Mouse (Mus musculus) hindbrain, embryonic 11.5 days (tissue): ENCODE results near the gene Pick1. TPM values are rescaled to one million over a fixed set of nuclear protein-coding genes. Genes with fewer than 3 reads are reported as not detected.

ENCODE experiments used
- ATAC-seq: fragments of 200-750 bp; cut with Nextera tagmentation; 2 replicates; pipeline ENCODE4 v1.8.0; 2017; ENCODE audit warnings: mild to moderate bottlenecking, moderate TSS enrichment, moderate library complexity; ENCODE audit not compliant: low FRiP score
- DNase-seq: peaks from one replicate; pipeline ENCODE4 v3.0.0-alpha.2; 2015; ENCODE audit warnings: low spot score
- H3K27ac ChIP-seq: fragments of 300-500 bp; sonication (generic); 2 replicates; pipeline ENCODE4 v1.5.1; 2014; ENCODE audit warnings: mild to moderate bottlenecking, low read depth, low read length
- H3K27me3 ChIP-seq: fragments of 300-500 bp; sonication (generic); 2 replicates; pipeline ENCODE4 v1.6.1; 2014; ENCODE audit warnings: mild to moderate bottlenecking, low read length, moderate library complexity, mixed read lengths; ENCODE audit not compliant: control insufficient read depth, insufficient read depth
- H3K36me3 ChIP-seq: fragments of 300-500 bp; sonication (generic); 2 replicates; pipeline ENCODE4 v1.6.1; 2014; ENCODE audit warnings: mild to moderate bottlenecking, low read length, moderate library complexity, mixed read lengths; ENCODE audit not compliant: control insufficient read depth, insufficient read depth
- H3K4me1 ChIP-seq: fragments of 300-500 bp; sonication (generic); replicated peaks from 2 replicates; pipeline ENCODE4 v1.6.1; 2014; ENCODE audit warnings: low read length, mixed read lengths; ENCODE audit not compliant: control insufficient read depth, insufficient read depth
- H3K4me2 ChIP-seq: fragments of 300-500 bp; sonication (generic); replicated peaks from 2 replicates; pipeline ENCODE4 v1.6.1; 2014; ENCODE audit warnings: mild to moderate bottlenecking, low read depth, low read length
- H3K4me3 ChIP-seq: fragments of 300-500 bp; sonication (generic); 2 replicates; pipeline ENCODE4 v1.5.1; 2014; ENCODE audit warnings: low read depth, low read length
- H3K9ac ChIP-seq: fragments of 300-500 bp; sonication (generic); 2 replicates; pipeline ENCODE4 v1.6.1; 2014; ENCODE audit warnings: low read depth, low read length
- H3K9me3 ChIP-seq: fragments of 300-500 bp; sonication (generic); 2 replicates; pipeline ENCODE4 v1.6.1; 2016; ENCODE audit warnings: low read length; ENCODE audit not compliant: control insufficient read depth
- WGBS: fragments of 180-500 bp; shearing (Covaris S2); extraction: QIAGEN DNeasy Blood & Tissue Kit; methylation state at CpG from one replicate; pipeline ENCODE4 v1.1.7; 2014; 5-methylcytosine and 5-hydroxymethylcytosine counted together
- polyA plus RNA-seq: library from polyadenylated mRNA; unstranded; fragments of >200 nt; fragmentation: Nextera tagmentation; extraction: Ambion mirVana; gene quantifications from 2 replicates; pipeline ENCODE4 v1.2.1, GENCODE M21; 2014

Gene Pick1
- polyA plus RNA-seq, result 23.5 and 28.0 TPM in 2 replicates

DNA sequence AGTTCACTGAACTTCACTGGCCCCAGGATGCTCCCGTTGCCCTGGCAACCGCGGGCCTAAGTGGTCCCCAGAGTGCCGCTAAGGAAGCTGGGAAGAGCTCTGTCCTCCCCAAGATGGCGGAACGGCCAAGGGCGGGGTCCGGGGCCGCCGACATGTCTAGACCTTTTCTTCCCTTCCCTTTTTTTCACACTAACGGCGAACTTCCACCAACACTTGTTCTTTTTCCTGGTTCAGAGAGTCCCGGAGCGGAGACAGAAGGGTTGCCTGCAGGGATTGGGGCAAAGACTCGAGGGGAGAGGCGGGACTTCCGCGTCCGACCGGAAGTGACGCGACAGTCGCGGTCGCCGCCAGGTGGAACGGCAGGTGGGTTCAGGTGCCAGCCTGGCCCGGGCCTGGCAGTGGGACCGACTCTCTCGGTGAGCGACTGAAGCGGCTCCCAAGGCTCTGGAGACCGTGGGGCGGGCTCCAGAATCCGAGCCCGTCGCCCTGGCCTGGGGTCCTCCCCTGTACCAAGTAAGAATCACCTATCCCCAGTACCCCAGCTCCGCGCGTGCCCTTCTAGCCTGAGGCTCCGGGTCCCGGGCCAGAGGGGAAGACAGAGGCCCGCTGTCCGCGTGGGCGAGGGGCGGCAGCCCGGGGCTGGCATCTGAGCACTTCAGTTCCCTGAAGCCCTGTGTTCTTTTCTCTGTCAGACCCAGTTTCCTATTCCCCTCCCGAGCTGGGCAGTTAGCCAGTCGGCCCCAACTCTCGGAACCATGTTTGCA is at the start of gene Pick1, which contains the start of gene Gm49486:
TSS of gene Pick1 (plus strand) at position 116 of the 764 bp plus-strand sequence.
TSS of gene Gm49486 (plus strand) at position 334 of the 764 bp plus-strand sequence.
- H3K9ac ChIP-seq, result peak within 1 kb of the TSS; percentile 92
- H3K4me1 ChIP-seq, result peaks cover 3% of the 10 kb centered on the region
- H3K27me3 ChIP-seq, result no peaks in the 10 kb centered on the region
- WGBS, result 2% methylated on average over 51 of the region's 51 CpGs
- H3K36me3 ChIP-seq, result no peaks in the 10 kb centered on the region
- H3K9me3 ChIP-seq, result no peaks in the 10 kb centered on the region
- H3K27ac ChIP-seq, result peak within 1 kb of the TSS; percentile 97
- peak; percentile 91 for ATAC-seq
- peak within 1 kb of the TSS; percentile 100 for H3K4me2 ChIP-seq
- peak within 1 kb of the TSS; percentile 90 for H3K4me3 ChIP-seq
- DNase-seq, result peak; percentile 95

DNA sequence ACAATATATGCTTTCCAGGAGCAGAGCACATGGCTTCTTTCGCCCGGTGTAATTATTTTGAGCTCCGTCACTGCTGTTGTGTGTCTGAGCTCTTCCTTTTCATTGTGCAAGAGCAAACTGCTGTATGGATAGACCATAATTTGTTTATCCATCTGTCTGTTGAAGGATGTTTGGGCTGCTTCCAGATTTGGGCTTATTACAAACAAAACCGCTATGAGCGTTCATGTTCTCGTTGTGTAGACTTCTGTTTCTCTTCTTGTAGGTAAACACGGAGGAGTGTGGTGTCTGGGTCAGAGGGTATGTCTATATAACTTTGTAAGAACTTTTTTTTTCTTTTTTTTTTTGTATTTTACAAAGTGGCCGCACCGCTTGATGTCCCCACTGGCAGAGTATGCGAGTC is 43.8 kb upstream of the Pick1 start:
- Histone ChIP-seq H3K9ac (no peak overlapping the region), H3K36me3 (no peaks in the 10 kb centered on the region), H3K4me3 (no peak overlapping the region), H3K4me2 (no peak overlapping the region), H3K27me3 (no peaks in the 10 kb centered on the region), H3K4me1 (no peaks in the 10 kb centered on the region), H3K9me3 (no peaks in the 10 kb centered on the region), H3K27ac (no peak overlapping the region)
- WGBS, result 90% methylated on average over 10 of the region's 10 CpGs
- ATAC-seq (no peak), DNase-seq (no peak)

- H3K9ac ChIP-seq, result no peak overlapping the region
- ATAC-seq, result no peak
- no peak for DNase-seq
- H3K4me1 ChIP-seq, result no peaks in the 10 kb centered on the region
- no peaks in the 10 kb centered on the region for H3K36me3 ChIP-seq
- WGBS, result 95% methylated on average over 8 of the region's 8 CpGs
- no peaks in the 10 kb centered on the region for H3K9me3 ChIP-seq
- no peak overlapping the region for H3K4me3 ChIP-seq
- no peak overlapping the region for H3K27ac ChIP-seq
- no peak overlapping the region for H3K4me2 ChIP-seq
- H3K27me3 ChIP-seq, result no peaks in the 10 kb centered on the region
Observed at GRCm38 (mm10) chr15:79187819-79188218, 41.2 kb upstream of the Pick1 start.

DNA sequence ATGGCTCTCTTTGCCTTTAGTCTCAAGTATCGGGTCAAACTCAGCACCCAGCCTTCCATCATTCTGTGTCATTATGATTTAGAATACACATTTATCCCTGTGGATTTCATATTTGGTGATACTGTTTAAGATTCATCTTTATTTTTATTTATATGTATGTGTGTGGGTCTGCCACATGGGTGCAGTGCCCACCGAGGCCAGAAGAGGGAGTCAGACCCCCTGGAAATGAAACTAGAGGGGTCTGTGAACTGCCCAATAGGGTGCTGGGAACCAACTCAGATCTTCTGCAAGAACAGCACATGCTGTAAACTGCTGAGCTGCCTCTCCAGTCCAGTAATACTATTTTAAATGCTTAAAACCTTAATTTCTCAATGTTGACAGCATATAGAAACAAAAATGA is 37.5 kb upstream of the Pick1 start:
- Histone ChIP-seq H3K9me3 (no peaks in the 10 kb centered on the region), H3K27ac (no peak overlapping the region), H3K4me2 (no peak overlapping the region), H3K36me3 (no peaks in the 10 kb centered on the region), H3K4me1 (peaks cover 7% of the 10 kb centered on the region), H3K4me3 (no peak overlapping the region), H3K9ac (no peak overlapping the region), H3K27me3 (no peaks in the 10 kb centered on the region)
- WGBS, result 97% methylated on average over 2 of the region's 2 CpGs
- no peak for ATAC-seq
- no peak for DNase-seq

DNA sequence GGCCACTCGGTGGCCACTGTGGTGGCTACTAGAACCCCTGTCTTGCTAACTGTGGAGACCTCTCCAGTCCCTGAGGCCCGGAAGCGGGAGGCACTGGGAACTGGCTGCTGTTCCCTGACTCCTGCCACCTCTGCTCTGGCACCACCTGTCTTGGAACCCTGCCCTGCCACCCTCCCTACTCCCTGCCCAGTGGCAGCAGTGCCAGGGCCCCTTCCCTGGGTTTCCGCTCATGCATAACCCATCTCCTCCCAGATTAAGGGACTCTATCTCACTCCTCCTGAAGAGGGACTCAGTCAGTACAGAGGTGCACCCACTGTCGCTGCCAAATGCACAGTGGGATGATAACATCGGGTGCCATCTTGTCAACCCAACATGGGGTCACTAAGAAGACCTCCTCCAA is 36.5 kb upstream of the Pick1 start:
- Histone ChIP-seq H3K4me2 (peak overlapping the region; percentile 28; the same call in 1 of the 2 replicates), H3K9ac (no peak overlapping the region), H3K36me3 (no peaks in the 10 kb centered on the region), H3K27me3 (no peaks in the 10 kb centered on the region), H3K9me3 (no peaks in the 10 kb centered on the region), H3K4me3 (no peak overlapping the region), H3K4me1 (peaks cover 7% of the 10 kb centered on the region), H3K27ac (peak overlapping the region; percentile 89)
- DNase-seq (no peak), ATAC-seq (peak; percentile 36)
- 83% methylated on average over 6 of the region's 6 CpGs for WGBS

- Histone ChIP-seq H3K4me3 (no peak overlapping the region), H3K9ac (peak overlapping the region; percentile 49), H3K9me3 (no peaks in the 10 kb centered on the region), H3K27ac (peak overlapping the region; percentile 89), H3K27me3 (no peaks in the 10 kb centered on the region), H3K4me1 (peaks cover 7% of the 10 kb centered on the region), H3K4me2 (peak overlapping the region; percentile 28), H3K36me3 (no peaks in the 10 kb centered on the region)
- WGBS, result 27% methylated on average over 26 of the region's 27 CpGs
- DNase-seq (peak; percentile 58), ATAC-seq (peak; percentile 79)
Observed at GRCm38 (mm10) chr15:79192885-79193845, 35.8 kb upstream of the Pick1 start.

DNA sequence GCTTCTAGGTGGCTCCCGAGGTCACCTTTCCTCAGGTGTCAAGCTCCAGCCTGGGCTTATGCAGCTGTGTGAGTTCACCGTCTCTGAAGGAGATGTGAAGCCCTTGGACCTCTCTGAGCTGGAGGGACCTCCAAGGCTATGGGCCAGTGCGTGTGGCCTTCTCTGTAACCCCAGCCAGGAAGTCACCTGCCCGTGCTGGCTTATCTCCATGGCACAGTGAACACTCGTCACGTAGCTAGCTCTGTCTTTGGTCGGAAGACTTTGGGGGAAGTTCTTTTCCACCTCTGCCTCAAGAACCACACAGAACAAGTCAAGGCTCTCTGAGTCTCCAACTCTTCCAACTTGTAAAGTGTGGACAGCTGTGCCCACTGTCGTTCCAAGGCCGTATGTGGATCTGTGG is 34.9 kb upstream of the Pick1 start:
- DNase-seq, result no peak
- Histone ChIP-seq H3K27me3 (no peaks in the 10 kb centered on the region), H3K36me3 (no peaks in the 10 kb centered on the region), H3K4me2 (no peak overlapping the region), H3K4me1 (peaks cover 7% of the 10 kb centered on the region), H3K9me3 (no peaks in the 10 kb centered on the region), H3K9ac (no peak overlapping the region), H3K27ac (peak overlapping the region; percentile 89), H3K4me3 (no peak overlapping the region)
- WGBS, result 92% methylated on average over 9 of the region's 9 CpGs
- ATAC-seq, result no peak

DNA sequence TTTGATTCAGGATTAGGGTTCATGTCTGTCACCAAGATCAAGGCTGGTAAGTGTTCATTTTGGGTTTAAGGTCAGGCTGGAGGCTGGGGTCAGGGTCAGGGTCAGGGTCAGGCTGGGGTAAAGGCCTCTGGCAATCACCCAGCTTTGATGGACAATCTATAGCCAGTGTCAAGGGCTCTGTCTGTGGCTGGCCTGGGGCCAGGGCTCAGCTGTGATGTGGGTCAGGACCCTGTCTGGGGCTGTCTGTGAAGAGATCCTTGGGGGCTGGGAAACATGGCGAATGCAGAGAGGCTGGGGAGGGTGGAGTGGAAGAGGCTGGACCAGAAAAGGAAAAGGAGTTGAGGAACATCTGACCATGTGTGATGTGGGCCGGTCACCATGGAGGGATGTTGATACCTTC is 34.0 kb upstream of the Pick1 start:
- H3K4me1 ChIP-seq, result peaks cover 7% of the 10 kb centered on the region
- H3K4me2 ChIP-seq, result no peak overlapping the region
- H3K27me3 ChIP-seq, result no peaks in the 10 kb centered on the region
- no peak for DNase-seq
- H3K36me3 ChIP-seq, result no peaks in the 10 kb centered on the region
- no peak for ATAC-seq
- no peaks in the 10 kb centered on the region for H3K9me3 ChIP-seq
- no peak overlapping the region for H3K9ac ChIP-seq
- WGBS, result 64% methylated on average over 2 of the region's 2 CpGs
- H3K27ac ChIP-seq, result no peak overlapping the region
- H3K4me3 ChIP-seq, result no peak overlapping the region
